Mouse (Mus musculus) thymus, postnatal 10 days (tissue): ENCODE measurements around the gene Olfr1305.

Experiments
- DNase-seq, 2 experiments: peaks; one replicate each; pipeline ENCODE4 v3.0.0; 2021; ENCODE audit warnings: low spot score in 2 of 2

The Olfr1305 gene

GRCm38 (mm10) chr2:111877049-111877448, at the start of gene Olfr1305:
Gene Olfr1305 (minus strand): TSS chr2:111877149.
- DNase-seq, result no peak

- DNase-seq, result no peak
Measured at GRCm38 (mm10) chr2:111916171-111916570, 39.2 kb upstream of the Olfr1305 start, which contains the start of gene Olfr1306. Gene Olfr1306 (minus strand): TSS chr2:111916271.

DNA sequence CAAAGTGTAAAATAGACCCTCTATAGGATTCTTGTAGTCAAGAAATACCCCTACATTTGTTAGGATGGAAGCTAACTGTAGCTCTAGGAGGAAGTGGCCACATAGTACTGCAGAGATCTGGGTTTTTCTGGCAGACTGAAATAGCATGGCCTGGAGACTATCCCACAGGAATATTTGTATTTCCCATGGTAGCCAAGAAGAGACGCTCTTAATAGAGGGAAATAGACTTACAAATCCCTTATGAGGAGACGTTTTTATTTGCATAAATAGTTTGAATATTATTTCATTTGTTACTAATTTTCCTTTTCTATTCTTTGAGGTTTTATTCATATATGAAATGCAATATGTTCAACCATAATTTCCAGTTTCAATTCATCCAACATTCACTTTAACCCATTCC, 56.7 kb downstream of the Olfr1305 start, which contains the start of gene Olfr1303:
Gene Olfr1303, minus strand, starts transcription at position 101 of the 400 bp plus-strand sequence.
- no peak for DNase-seq
